Mouse (Mus musculus): ENCODE results near the gene Iqcf6. TPM values are rescaled to one million over a fixed set of nuclear protein-coding genes. Genes with fewer than 3 reads are reported as not detected.
"Not testable (repeated sequence)": the region's sequence is repeated elsewhere in the genome, so short reads cannot be mapped to it uniquely, and the experiment has no call there.

Iqcf6 gene
- polyA plus RNA-seq, 1 experiment from 2014 or later = not detected

DNA sequence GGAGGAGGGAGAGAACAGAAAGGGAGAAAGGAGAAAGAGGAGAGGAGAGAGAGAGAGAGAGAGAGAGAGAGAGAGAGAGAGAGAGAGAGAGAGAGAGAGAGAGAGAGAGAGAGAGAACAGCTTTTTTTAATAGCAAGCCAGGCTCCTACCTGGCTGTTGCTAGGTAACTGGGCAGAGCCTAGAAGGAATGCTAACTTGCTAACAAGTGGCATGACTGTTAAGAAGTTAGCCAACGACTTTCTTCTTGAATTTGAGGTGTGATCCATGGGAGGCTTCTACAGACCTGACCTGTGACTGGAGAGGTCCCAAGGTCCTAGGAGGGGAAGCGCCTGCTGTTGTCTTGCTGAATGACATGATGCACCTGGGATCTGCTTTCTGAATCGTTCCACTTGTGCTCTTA, 11.8 kb upstream of the Iqcf6 start:
- Histone ChIP-seq H3K4me1 (replicated peaks; ENCODE audit: control insufficient read depth, insufficient read depth, low read length) (no peaks in the 10 kb centered on the region), H3K9me3 (ENCODE audit: control insufficient read depth, low read length) (no peaks in the 10 kb centered on the region), H3K36me3 (ENCODE audit: control insufficient read depth, insufficient read depth, low read length) (no peaks in the 10 kb centered on the region), H3K9ac (ENCODE audit: low read length) (no peak overlapping the region), H3K27ac (ENCODE audit: low read length) (no peak overlapping the region), H3K4me2 (ENCODE audit: low read depth, low read length) (no peak overlapping the region), H3K27me3 (ENCODE audit: control insufficient read depth, insufficient read depth, low read depth, low read length) (no peaks in the 10 kb centered on the region), H3K4me3 (ENCODE audit: low read length) (no peak overlapping the region)
- WGBS = 13% methylated on average over 3 of the region's 3 CpGs
- peak; percentile 60; the same call in 1 of the 2 replicates for ATAC-seq (ENCODE audit: low read depth)

DNA sequence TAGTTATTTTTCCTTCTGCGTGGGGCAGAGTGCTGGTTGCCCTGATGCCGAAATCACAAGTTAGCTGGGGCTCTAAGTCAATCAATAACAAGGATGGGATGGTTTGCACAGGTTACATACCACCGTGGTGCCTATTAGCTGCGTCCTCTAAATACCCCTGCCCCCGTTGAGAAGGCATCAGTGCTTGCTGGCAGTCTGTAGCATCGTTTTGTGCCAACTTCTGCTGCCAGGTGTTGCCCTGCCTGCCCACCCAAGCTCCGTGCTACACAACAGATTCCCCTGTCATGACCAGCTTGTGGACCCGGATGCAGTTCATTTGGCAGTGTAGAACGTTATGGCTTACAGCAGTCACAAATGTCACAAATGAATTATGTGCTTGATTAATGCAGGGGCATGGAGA, 10.1 kb upstream of the Iqcf6 start:
- H3K4me3 ChIP-seq (ENCODE audit: low read length) = no peak overlapping the region
- H3K36me3 ChIP-seq (ENCODE audit: control insufficient read depth, insufficient read depth, low read length) = no peaks in the 10 kb centered on the region
- H3K4me2 ChIP-seq (ENCODE audit: low read depth, low read length) = no peak overlapping the region
- H3K9ac ChIP-seq (ENCODE audit: low read length) = no peak overlapping the region
- 74% methylated on average over 9 of the region's 9 CpGs for WGBS
- no peak overlapping the region for H3K27ac ChIP-seq (ENCODE audit: low read length)
- ATAC-seq (ENCODE audit: low read depth) = no peak
- no peaks in the 10 kb centered on the region for H3K4me1 ChIP-seq (replicated peaks; ENCODE audit: control insufficient read depth, insufficient read depth, low read length)
- H3K27me3 ChIP-seq (ENCODE audit: control insufficient read depth, insufficient read depth, low read depth, low read length) = no peaks in the 10 kb centered on the region
- H3K9me3 ChIP-seq (ENCODE audit: control insufficient read depth, low read length) = no peaks in the 10 kb centered on the region

DNA sequence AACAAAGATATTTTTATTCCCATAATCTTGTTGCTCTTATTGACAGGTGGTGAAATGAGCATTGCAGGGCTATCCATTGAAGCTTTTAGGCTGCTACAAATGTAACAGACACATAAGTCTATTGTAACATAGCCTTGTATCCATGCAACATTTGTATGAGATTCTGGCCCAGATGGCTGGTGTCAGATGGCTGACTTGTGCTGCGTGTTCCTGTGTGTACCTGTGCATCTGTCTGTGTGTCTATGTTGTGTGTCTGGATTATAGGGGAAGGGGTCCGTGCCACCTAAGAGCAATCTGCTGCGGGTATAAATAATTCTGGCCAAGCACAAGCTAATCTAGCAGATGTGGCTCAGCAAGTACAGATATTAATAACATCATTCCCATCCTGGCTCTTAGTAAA, 8.9 kb upstream of the Iqcf6 start:
- whole genome bisulfite sequencing = 77% methylated on average over 3 of the region's 3 CpGs
- Histone ChIP-seq H3K9me3 (ENCODE audit: control insufficient read depth, low read length) (no peaks in the 10 kb centered on the region), H3K36me3 (ENCODE audit: control insufficient read depth, insufficient read depth, low read length) (no peaks in the 10 kb centered on the region), H3K4me1 (replicated peaks; ENCODE audit: control insufficient read depth, insufficient read depth, low read length) (no peaks in the 10 kb centered on the region), H3K27me3 (ENCODE audit: control insufficient read depth, insufficient read depth, low read depth, low read length) (no peaks in the 10 kb centered on the region), H3K4me2 (ENCODE audit: low read depth, low read length) (no peak overlapping the region), H3K4me3 (ENCODE audit: low read length) (no peak overlapping the region), H3K27ac (ENCODE audit: low read length) (no peak overlapping the region), H3K9ac (ENCODE audit: low read length) (no peak overlapping the region)
- no peak for ATAC-seq (ENCODE audit: low read depth)

DNA sequence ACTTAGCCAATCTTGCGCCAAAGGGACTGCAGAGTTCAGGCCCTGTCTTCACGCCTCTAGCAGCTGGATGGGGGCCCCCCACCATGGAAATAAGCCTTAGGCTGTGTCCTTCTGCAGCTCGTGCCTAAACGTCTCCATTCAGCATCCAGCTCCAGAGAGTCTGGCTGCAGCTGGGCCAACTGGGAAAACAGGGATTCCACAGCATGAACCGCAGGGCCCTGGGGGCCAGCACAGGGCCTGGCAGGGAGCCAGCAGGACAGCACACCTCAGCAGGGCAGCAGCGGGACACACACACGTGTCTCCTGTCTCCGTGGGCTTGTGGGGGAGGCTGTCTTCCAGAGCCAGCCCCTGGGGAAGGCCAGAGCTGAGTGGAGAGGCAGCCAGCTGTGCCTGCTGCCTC, 1.4 kb downstream of the Iqcf6 start:
- not testable (repeated sequence) for H3K4me3 ChIP-seq (ENCODE audit: low read length); H3K9ac ChIP-seq (ENCODE audit: low read length); H3K36me3 ChIP-seq (ENCODE audit: control insufficient read depth, insufficient read depth, low read length); H3K9me3 ChIP-seq (ENCODE audit: control insufficient read depth, low read length); H3K4me2 ChIP-seq (ENCODE audit: low read depth, low read length); H3K27me3 ChIP-seq (ENCODE audit: control insufficient read depth, insufficient read depth, low read depth, low read length); ATAC-seq (ENCODE audit: low read depth); H3K4me1 ChIP-seq (replicated peaks; ENCODE audit: control insufficient read depth, insufficient read depth, low read length); H3K27ac ChIP-seq (ENCODE audit: low read length)
- 18% methylated on average over 8 of the region's 8 CpGs for WGBS

DNA sequence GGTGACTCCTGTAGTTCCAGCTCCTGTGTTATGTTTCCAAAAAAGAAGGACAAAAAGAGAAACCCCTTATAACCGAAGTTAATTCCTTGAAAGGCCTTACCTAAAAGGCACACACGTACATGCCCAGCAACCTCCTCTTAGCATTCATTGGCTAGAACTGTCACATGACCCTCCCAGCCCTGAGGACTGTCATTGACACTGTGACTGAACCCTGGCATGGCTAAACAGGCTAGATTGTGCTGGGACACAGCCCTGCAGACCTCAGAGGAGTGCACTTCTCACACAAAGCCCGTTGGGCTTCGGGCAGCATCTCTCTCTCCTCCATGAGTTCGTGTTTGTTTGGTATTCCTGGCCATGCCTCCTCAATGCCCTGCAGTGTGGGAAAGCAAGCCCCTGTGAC, 5.8 kb downstream of the Iqcf6 start:
- no peak overlapping the region for H3K4me2 ChIP-seq (ENCODE audit: low read depth, low read length)
- no peak overlapping the region for H3K4me3 ChIP-seq (ENCODE audit: low read length)
- 46% methylated on average over 5 of the region's 5 CpGs for WGBS
- H3K36me3 ChIP-seq (ENCODE audit: control insufficient read depth, insufficient read depth, low read length) = no peaks in the 10 kb centered on the region
- no peaks in the 10 kb centered on the region for H3K4me1 ChIP-seq (replicated peaks; ENCODE audit: control insufficient read depth, insufficient read depth, low read length)
- no peak for ATAC-seq (ENCODE audit: low read depth)
- H3K27ac ChIP-seq (ENCODE audit: low read length) = no peak overlapping the region
- no peaks in the 10 kb centered on the region for H3K27me3 ChIP-seq (ENCODE audit: control insufficient read depth, insufficient read depth, low read depth, low read length)
- no peak overlapping the region for H3K9ac ChIP-seq (ENCODE audit: low read length)
- no peaks in the 10 kb centered on the region for H3K9me3 ChIP-seq (ENCODE audit: control insufficient read depth, low read length)

DNA sequence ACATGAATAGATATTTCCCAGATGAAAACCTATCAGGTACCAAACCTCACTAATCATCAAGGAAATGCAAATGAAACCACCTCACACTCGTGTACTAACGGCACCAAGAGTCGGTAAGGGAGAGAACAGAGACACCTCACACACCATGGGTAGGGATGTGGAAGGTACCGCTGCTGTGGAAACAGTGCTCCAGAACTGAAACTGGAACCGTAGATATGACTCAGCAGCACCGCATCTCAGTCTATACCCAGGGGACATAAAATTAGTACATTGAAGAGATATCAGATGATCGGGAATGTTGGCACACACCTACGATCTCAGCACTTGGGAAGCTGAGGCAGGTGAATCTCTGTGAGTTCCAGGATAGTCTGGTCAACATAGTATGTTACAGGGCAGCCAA, 11.8 kb downstream of the Iqcf6 start:
- Histone ChIP-seq H3K4me3 (ENCODE audit: low read length) (no peak overlapping the region), H3K9ac (ENCODE audit: low read length) (no peak overlapping the region), H3K4me1 (replicated peaks; ENCODE audit: control insufficient read depth, insufficient read depth, low read length) (no peaks in the 10 kb centered on the region), H3K27me3 (ENCODE audit: control insufficient read depth, insufficient read depth, low read depth, low read length) (no peaks in the 10 kb centered on the region), H3K36me3 (ENCODE audit: control insufficient read depth, insufficient read depth, low read length) (no peaks in the 10 kb centered on the region), H3K27ac (ENCODE audit: low read length) (no peak overlapping the region), H3K9me3 (ENCODE audit: control insufficient read depth, low read length) (no peaks in the 10 kb centered on the region), H3K4me2 (ENCODE audit: low read depth, low read length) (no peak overlapping the region)
- 91% methylated on average over 8 of the region's 8 CpGs for WGBS
- ATAC-seq (ENCODE audit: low read depth) = no peak

DNA sequence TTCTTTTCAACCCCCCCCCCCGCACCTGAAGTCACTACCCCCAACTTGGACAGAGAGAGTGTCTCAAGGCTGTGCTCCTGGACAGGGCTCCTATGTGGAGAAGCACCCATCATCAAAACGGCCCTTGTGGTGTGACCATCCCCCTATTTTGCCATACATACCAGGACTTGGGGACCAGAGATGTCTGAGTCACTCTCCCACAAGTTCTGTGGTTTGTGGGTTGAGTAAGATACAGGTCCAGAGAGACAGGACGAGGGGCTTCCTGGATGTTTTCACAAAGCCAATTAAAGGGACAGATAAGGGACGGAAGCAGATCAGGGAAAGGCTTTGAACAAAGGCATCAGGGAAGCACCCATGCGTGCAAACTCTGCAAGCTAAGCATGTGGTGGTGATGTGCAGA, 15.0 kb downstream of the Iqcf6 start:
- H3K4me1 ChIP-seq (replicated peaks; ENCODE audit: control insufficient read depth, insufficient read depth, low read length) = no peaks in the 10 kb centered on the region
- WGBS = 49% methylated on average over 5 of the region's 5 CpGs
- ATAC-seq (ENCODE audit: low read depth) = no peak
- H3K36me3 ChIP-seq (ENCODE audit: control insufficient read depth, insufficient read depth, low read length) = no peaks in the 10 kb centered on the region
- H3K27me3 ChIP-seq (ENCODE audit: control insufficient read depth, insufficient read depth, low read depth, low read length) = no peaks in the 10 kb centered on the region
- no peaks in the 10 kb centered on the region for H3K9me3 ChIP-seq (ENCODE audit: control insufficient read depth, low read length)
- H3K27ac ChIP-seq (ENCODE audit: low read length) = no peak overlapping the region
- H3K4me2 ChIP-seq (ENCODE audit: low read depth, low read length) = no peak overlapping the region
- H3K4me3 ChIP-seq (ENCODE audit: low read length) = no peak overlapping the region
- H3K9ac ChIP-seq (ENCODE audit: low read length) = no peak overlapping the region

DNA sequence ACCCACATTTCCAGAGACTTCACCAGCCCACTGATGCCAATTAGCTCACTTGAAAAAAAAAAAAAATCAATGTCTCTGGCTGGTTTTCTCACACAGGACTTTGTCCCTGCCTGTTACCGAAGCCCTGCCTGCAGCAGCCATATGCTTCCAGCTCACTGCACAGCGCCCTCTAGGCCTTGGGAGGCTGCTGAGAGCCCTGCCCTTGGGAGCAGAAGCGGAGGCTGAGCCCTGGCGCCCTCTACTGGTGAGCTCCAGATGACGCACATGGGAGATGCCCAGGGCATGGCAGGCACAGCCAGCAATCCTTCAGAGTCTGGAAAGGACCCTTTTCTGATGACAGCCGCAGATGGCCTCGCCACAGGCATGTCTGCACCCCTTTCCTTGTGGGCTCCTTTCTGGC, 16.7 kb downstream of the Iqcf6 start:
- H3K4me3 ChIP-seq (ENCODE audit: low read length) = no peak overlapping the region
- no peak overlapping the region for H3K4me2 ChIP-seq (ENCODE audit: low read depth, low read length)
- H3K36me3 ChIP-seq (ENCODE audit: control insufficient read depth, insufficient read depth, low read length) = no peaks in the 10 kb centered on the region
- no peak overlapping the region for H3K27ac ChIP-seq (ENCODE audit: low read length)
- H3K27me3 ChIP-seq (ENCODE audit: control insufficient read depth, insufficient read depth, low read depth, low read length) = no peaks in the 10 kb centered on the region
- H3K4me1 ChIP-seq (replicated peaks; ENCODE audit: control insufficient read depth, insufficient read depth, low read length) = no peaks in the 10 kb centered on the region
- no peak overlapping the region for H3K9ac ChIP-seq (ENCODE audit: low read length)
- ATAC-seq (ENCODE audit: low read depth) = 0 out of 2 replicates have a peak, but pooled peaks have one; percentile 28
- H3K9me3 ChIP-seq (ENCODE audit: control insufficient read depth, low read length) = no peaks in the 10 kb centered on the region
- WGBS = 32% methylated on average over 7 of the region's 7 CpGs

DNA sequence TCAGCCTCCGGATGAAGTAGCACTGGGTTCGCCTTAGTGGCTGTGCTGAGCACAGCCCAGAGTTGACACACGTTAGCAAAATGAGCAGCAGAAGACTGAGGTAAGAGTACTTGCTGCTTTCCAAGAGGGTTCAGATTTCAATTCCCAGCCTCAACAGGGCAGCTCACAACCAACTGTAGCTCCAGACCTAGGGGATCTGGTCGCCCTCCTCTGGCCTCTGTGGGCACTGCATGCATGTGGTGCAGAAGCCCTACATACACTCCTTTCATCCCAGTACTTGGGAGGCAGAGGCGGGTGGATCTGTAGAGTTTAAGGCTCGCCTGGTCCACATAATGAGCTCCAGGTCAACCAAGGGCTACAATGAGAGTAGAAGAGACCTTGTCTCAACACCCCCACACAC, 17.4 kb downstream of the Iqcf6 start:
- 65% methylated on average over 6 of the region's 6 CpGs for WGBS
- H3K4me1 ChIP-seq (replicated peaks; ENCODE audit: control insufficient read depth, insufficient read depth, low read length) = no peaks in the 10 kb centered on the region
- peak; percentile 7; the same call in 1 of the 2 replicates for ATAC-seq (ENCODE audit: low read depth)
- H3K9me3 ChIP-seq (ENCODE audit: control insufficient read depth, low read length) = no peaks in the 10 kb centered on the region
- no peak overlapping the region for H3K4me2 ChIP-seq (ENCODE audit: low read depth, low read length)
- no peak overlapping the region for H3K9ac ChIP-seq (ENCODE audit: low read length)
- H3K27ac ChIP-seq (ENCODE audit: low read length) = no peak overlapping the region
- H3K27me3 ChIP-seq (ENCODE audit: control insufficient read depth, insufficient read depth, low read depth, low read length) = no peaks in the 10 kb centered on the region
- H3K36me3 ChIP-seq (ENCODE audit: control insufficient read depth, insufficient read depth, low read length) = no peaks in the 10 kb centered on the region
- H3K4me3 ChIP-seq (ENCODE audit: low read length) = no peak overlapping the region

DNA sequence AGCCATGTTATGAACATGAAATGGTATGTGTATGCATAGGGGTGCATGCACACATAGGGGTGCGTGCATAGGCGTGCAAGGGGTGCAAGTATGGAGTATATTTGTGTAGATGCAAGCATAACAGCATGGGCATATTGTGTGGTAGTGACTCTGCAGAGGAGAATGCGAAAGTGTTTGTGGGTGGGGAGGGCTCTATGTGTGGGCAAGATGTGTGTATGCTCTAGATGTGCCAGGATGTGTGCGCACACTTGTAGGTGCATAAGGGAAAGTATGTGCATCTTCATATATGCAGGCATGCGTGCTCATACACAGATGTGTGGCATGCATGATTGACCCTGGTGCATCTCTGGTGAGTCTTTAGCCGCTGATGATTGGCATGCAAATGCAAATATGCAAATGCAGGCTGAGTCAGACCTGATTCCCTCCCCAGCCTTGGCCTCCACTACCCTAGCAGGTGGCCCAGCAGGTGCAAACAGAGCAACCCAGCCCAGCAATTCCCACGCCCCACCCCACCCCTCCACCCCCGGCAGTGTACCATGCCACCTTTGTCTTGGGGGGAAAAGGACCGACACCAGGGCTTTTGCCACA, 19.4 kb downstream of the Iqcf6 start:
- H3K4me1 ChIP-seq (replicated peaks; ENCODE audit: control insufficient read depth, insufficient read depth, low read length) = no peaks in the 10 kb centered on the region
- H3K27ac ChIP-seq (ENCODE audit: low read length) = no peak overlapping the region
- no peaks in the 10 kb centered on the region for H3K36me3 ChIP-seq (ENCODE audit: control insufficient read depth, insufficient read depth, low read length)
- H3K4me2 ChIP-seq (ENCODE audit: low read depth, low read length) = no peak overlapping the region
- H3K9ac ChIP-seq (ENCODE audit: low read length) = no peak overlapping the region
- no peaks in the 10 kb centered on the region for H3K27me3 ChIP-seq (ENCODE audit: control insufficient read depth, insufficient read depth, low read depth, low read length)
- no peak overlapping the region for H3K4me3 ChIP-seq (ENCODE audit: low read length)
- 70% methylated on average over 9 of the region's 9 CpGs for WGBS
- no peaks in the 10 kb centered on the region for H3K9me3 ChIP-seq (ENCODE audit: control insufficient read depth, low read length)
- no peak for ATAC-seq (ENCODE audit: low read depth)
